17 mouse cellular contexts compared by ENCODE assay signal in genomic region chr5:118644511-118644910, GRCm38 (mm10).
A peak's percentile ranks its signal among the peaks of the same experiment; 100 is the strongest.
DNase-seq lines count a peak whose midpoint lies in the region; ATAC-seq and TF ChIP-seq lines count a peak whose summit lies in the region.
"Had no signal": no experiment of that assay in that cellular context is flagged by ENCODE, and none has a peak within 500 bp of the region (broad histone marks: within the 10 kb centered on the region; RNA-seq: fewer than 3 reads in every experiment).

No protein-coding gene starts in this region.

- 77% methylated on average over 8 of the region's 8 CpGs for WGBS in liver, adult 2 months
- 37% methylated on average over 8 of the region's 8 CpGs for WGBS in liver, embryonic 15.5 days (ENCODE audit: insufficient replicate concordance)

- no peaks in the 10 kb centered on the region for H3K36me3 ChIP-seq in liver, adult 2 months (ENCODE audit: control insufficient read depth, insufficient read depth, low read length)
- H3K36me3 ChIP-seq in liver, embryonic 15.5 days (replicated peaks), result 0 out of 2 replicates have a peak, but pooled peaks cover under 1% of the 10 kb centered on the region
- H3K36me3 ChIP-seq: embryonic facial prominence, embryonic 12.5 days; forebrain, embryonic 15.5 days; heart, embryonic 13.5 days; hindbrain, embryonic 12.5 days had no signal

- peak; percentile 2; the same call in 1 of the 2 replicates for ATAC-seq in granulocyte monocyte progenitor cell, adult 5-6 weeks (replicated peaks; ENCODE audit: poor library complexity, severe bottlenecking)
- ATAC-seq in liver, embryonic 15.5 days (ENCODE audit: insufficient read depth), result no peak
- ATAC-seq: forebrain, embryonic 15.5 days; hindbrain, embryonic 16.5 days; intestine, postnatal 0 days had no signal

- no peak for TF ChIP-seq CTCF in liver, adult 2 months (IDR thresholded peaks at IDR 0.05; ENCODE audit: low read depth, low read length)
- no peak for TF ChIP-seq CTCF in layer of hippocampus, adult 2 months (conservative IDR thresholded peaks at IDR 0.05)

- intact Hi-C loops in heart, postnatal 25 days (cut with DNase I), result no loop called here

- no peak overlapping the region for H3K4me3 ChIP-seq in liver, adult 2 months (ENCODE audit: insufficient read depth, low read depth, low read length)
- H3K4me3 ChIP-seq in liver, embryonic 15.5 days (replicated peaks), result no peak overlapping the region
- H3K4me3 ChIP-seq in layer of hippocampus, adult 2 months, result no peak overlapping the region
- H3K4me3 ChIP-seq: embryonic facial prominence, embryonic 12.5 days; forebrain, embryonic 15.5 days; heart, embryonic 13.5 days; hindbrain, embryonic 12.5 days had no signal

- H3K4me1 ChIP-seq in liver, adult 2 months (ENCODE audit: control insufficient read depth, insufficient read depth, low read length), result peaks cover 8% of the 10 kb centered on the region; the same call in 1 of the 2 replicates
- peaks cover 82% of the 10 kb centered on the region for H3K4me1 ChIP-seq in liver, embryonic 15.5 days (replicated peaks)

- TF ChIP-seq POLR2A in liver, adult 2 months (IDR thresholded peaks at IDR 0.05; ENCODE audit: extremely low read depth, insufficient read depth, low read length), result no peak

- no peaks in the 10 kb centered on the region for H3K27me3 ChIP-seq in liver, adult 2 months (ENCODE audit: control insufficient read depth, insufficient read depth, low read length)
- H3K27me3 ChIP-seq in liver, embryonic 15.5 days, result no peaks in the 10 kb centered on the region
- H3K27me3 ChIP-seq: embryonic facial prominence, embryonic 12.5 days; forebrain, embryonic 15.5 days; heart, embryonic 13.5 days; hindbrain, embryonic 12.5 days had no signal

- no peak overlapping the region for H3K9ac ChIP-seq in liver, adult 2 months (ENCODE audit: low read depth, low read length)
- H3K9ac ChIP-seq in liver, embryonic 15.5 days, result no peak overlapping the region
- H3K9ac ChIP-seq: embryonic facial prominence, embryonic 12.5 days; forebrain, embryonic 15.5 days; hindbrain, embryonic 12.5 days had no signal

- peak; percentile 71 for DNase-seq in liver, adult 2 months (ENCODE audit: extremely low read depth, low read depth, low spot score)
- no peak for DNase-seq in liver
- DNase-seq in urinary bladder, postnatal 36 days (ENCODE audit: low spot score in 2 of 2), result no peak
- no peak for DNase-seq in heart, postnatal 25 days (ENCODE audit: low spot score)
- no peak for DNase-seq in layer of hippocampus, adult 2 months (ENCODE audit: low spot score in 2 of 2)
- DNase-seq: B cell, adult 2 months; cerebellum, adult 18-20 months; cerebellum, postnatal 10 days had no signal

- no peak overlapping the region for H3K27ac ChIP-seq in liver, adult 2 months (replicated peaks; ENCODE audit: insufficient read depth, low read depth, low read length)
- 0 out of 2 replicates have a peak overlapping the region, but pooled peaks have one; percentile 9 for H3K27ac ChIP-seq in liver, embryonic 15.5 days (replicated peaks)
- no peak overlapping the region for H3K27ac ChIP-seq in layer of hippocampus, adult 2 months
- H3K27ac ChIP-seq: embryonic facial prominence, embryonic 12.5 days; forebrain, embryonic 15.5 days; hindbrain, embryonic 12.5 days had no signal

- H3K9me3 ChIP-seq in liver, embryonic 15.5 days (replicated peaks), result no peaks in the 10 kb centered on the region
- H3K9me3 ChIP-seq: embryonic facial prominence, embryonic 12.5 days; forebrain, embryonic 15.5 days; G1E; heart, embryonic 13.5 days; hindbrain, embryonic 12.5 days had no signal

- H3K79me2 ChIP-seq in liver, adult 2 months (ENCODE audit: control insufficient read depth, insufficient read depth, low read length), result peaks cover 34% of the 10 kb centered on the region; the same call in 1 of the 2 replicates

- peak overlapping the region; percentile 50 for H3K4me2 ChIP-seq in liver, embryonic 15.5 days
- H3K4me2 ChIP-seq: embryonic facial prominence, embryonic 12.5 days; forebrain, embryonic 15.5 days; heart, embryonic 13.5 days; hindbrain, embryonic 12.5 days had no signal
